Mouse (Mus musculus): ENCODE data around the gene Capn7. TPM values are rescaled to one million over a fixed set of nuclear protein-coding genes. Genes with fewer than 3 reads are reported as not detected.

Gene Capn7
- polyA plus RNA-seq, 1 experiment: 6.7 TPM

- no peak for TF ChIP-seq MAX (IDR thresholded peaks at IDR 0.05)
- no peak for TF ChIP-seq USF1 (IDR thresholded peaks at IDR 0.05; ENCODE audit: low read depth)
- TF ChIP-seq CEBPB (IDR thresholded peaks at IDR 0.05; ENCODE audit: low read depth): no peak
- no peak for TF ChIP-seq MYOD1 (IDR thresholded peaks at IDR 0.05; ENCODE audit: control insufficient read depth, insufficient read length, low read depth)
- TF ChIP-seq MYOG (IDR thresholded peaks at IDR 0.05; ENCODE audit: control insufficient read depth, extremely low read depth, insufficient read length): no peak
- no peak for TF ChIP-seq FOSL1 (IDR thresholded peaks at IDR 0.05; ENCODE audit: insufficient read depth, low read length, poor library complexity, severe bottlenecking)
- no peak for TF ChIP-seq CTCF (IDR thresholded peaks at IDR 0.05; ENCODE audit: control insufficient read depth, insufficient read depth, insufficient read length)
- Histone ChIP-seq H3ac (ENCODE audit: control insufficient read depth, insufficient read length, low read depth) (no peak overlapping the region), H3K27me3 (ENCODE audit: control insufficient read depth, insufficient read depth, insufficient read length) (no peaks in the 10 kb centered on the region), H3K4me3 (ENCODE audit: insufficient read depth, poor library complexity, severe bottlenecking) (no peak overlapping the region), H3K79me3 (ENCODE audit: low read depth) (peaks cover 2% of the 10 kb centered on the region), H3K79me2 (ENCODE audit: control insufficient read depth, insufficient read depth) (peaks cover 3% of the 10 kb centered on the region), H3K36me3 (ENCODE audit: control insufficient read depth, insufficient read depth) (peaks cover 13% of the 10 kb centered on the region)
Observed at GRCm38 (mm10) chr14:31410737-31411136, 74.3 kb downstream of the Capn7 start.

- TF ChIP-seq MYOG (IDR thresholded peaks at IDR 0.05; ENCODE audit: control insufficient read depth, extremely low read depth, insufficient read length) (no peak), FOSL1 (IDR thresholded peaks at IDR 0.05; ENCODE audit: insufficient read depth, low read length, poor library complexity, severe bottlenecking) (no peak), USF1 (IDR thresholded peaks at IDR 0.05; ENCODE audit: low read depth) (no peak), MAX (IDR thresholded peaks at IDR 0.05) (no peak), CEBPB (IDR thresholded peaks at IDR 0.05; ENCODE audit: low read depth) (no peak), MYOD1 (IDR thresholded peaks at IDR 0.05; ENCODE audit: control insufficient read depth, insufficient read length, low read depth) (no peak), CTCF (IDR thresholded peaks at IDR 0.05; ENCODE audit: control insufficient read depth, insufficient read depth, insufficient read length) (no peak)
- Histone ChIP-seq H3K36me3 (ENCODE audit: control insufficient read depth, insufficient read depth) (peaks cover 13% of the 10 kb centered on the region), H3K79me2 (ENCODE audit: control insufficient read depth, insufficient read depth) (peaks cover 10% of the 10 kb centered on the region), H3ac (ENCODE audit: control insufficient read depth, insufficient read length, low read depth) (no peak overlapping the region), H3K4me3 (ENCODE audit: insufficient read depth, poor library complexity, severe bottlenecking) (no peak overlapping the region), H3K27me3 (ENCODE audit: control insufficient read depth, insufficient read depth, insufficient read length) (no peaks in the 10 kb centered on the region), H3K79me3 (ENCODE audit: low read depth) (peaks cover 2% of the 10 kb centered on the region)
Observed at GRCm38 (mm10) chr14:31412651-31413056, 76.2 kb downstream of the Capn7 start.

- Histone ChIP-seq H3K79me2 (ENCODE audit: control insufficient read depth, insufficient read depth) (peaks cover 10% of the 10 kb centered on the region), H3K27me3 (ENCODE audit: control insufficient read depth, insufficient read depth, insufficient read length) (no peaks in the 10 kb centered on the region), H3K4me3 (ENCODE audit: insufficient read depth, poor library complexity, severe bottlenecking) (no peak overlapping the region), H3ac (ENCODE audit: control insufficient read depth, insufficient read length, low read depth) (no peak overlapping the region), H3K36me3 (ENCODE audit: control insufficient read depth, insufficient read depth) (peaks cover 13% of the 10 kb centered on the region), H3K79me3 (ENCODE audit: low read depth) (no peaks in the 10 kb centered on the region)
- no peak for TF ChIP-seq MAX (IDR thresholded peaks at IDR 0.05)
- TF ChIP-seq CTCF (IDR thresholded peaks at IDR 0.05; ENCODE audit: control insufficient read depth, insufficient read depth, insufficient read length): no peak
- no peak for TF ChIP-seq MYOG (IDR thresholded peaks at IDR 0.05; ENCODE audit: control insufficient read depth, extremely low read depth, insufficient read length)
- no peak for TF ChIP-seq USF1 (IDR thresholded peaks at IDR 0.05; ENCODE audit: low read depth)
- TF ChIP-seq MYOD1 (IDR thresholded peaks at IDR 0.05; ENCODE audit: control insufficient read depth, insufficient read length, low read depth): no peak
- no peak for TF ChIP-seq FOSL1 (IDR thresholded peaks at IDR 0.05; ENCODE audit: insufficient read depth, low read length, poor library complexity, severe bottlenecking)
- no peak for TF ChIP-seq CEBPB (IDR thresholded peaks at IDR 0.05; ENCODE audit: low read depth)
Observed at GRCm38 (mm10) chr14:31413475-31414086, 77.1 kb downstream of the Capn7 start.

- no peak overlapping the region for H3ac ChIP-seq (ENCODE audit: control insufficient read depth, insufficient read length, low read depth)
- peaks cover 13% of the 10 kb centered on the region for H3K36me3 ChIP-seq (ENCODE audit: control insufficient read depth, insufficient read depth)
- no peaks in the 10 kb centered on the region for H3K27me3 ChIP-seq (ENCODE audit: control insufficient read depth, insufficient read depth, insufficient read length)
- TF ChIP-seq MYOD1 (IDR thresholded peaks at IDR 0.05; ENCODE audit: control insufficient read depth, insufficient read length, low read depth) (no peak), CTCF (IDR thresholded peaks at IDR 0.05; ENCODE audit: control insufficient read depth, insufficient read depth, insufficient read length) (no peak), MYOG (IDR thresholded peaks at IDR 0.05; ENCODE audit: control insufficient read depth, extremely low read depth, insufficient read length) (no peak), FOSL1 (IDR thresholded peaks at IDR 0.05; ENCODE audit: insufficient read depth, low read length, poor library complexity, severe bottlenecking) (no peak), CEBPB (IDR thresholded peaks at IDR 0.05; ENCODE audit: low read depth) (no peak), MAX (IDR thresholded peaks at IDR 0.05) (no peak), USF1 (IDR thresholded peaks at IDR 0.05; ENCODE audit: low read depth) (no peak)
- H3K4me3 ChIP-seq (ENCODE audit: insufficient read depth, poor library complexity, severe bottlenecking): no peak overlapping the region
- H3K79me3 ChIP-seq (ENCODE audit: low read depth): no peaks in the 10 kb centered on the region
- peaks cover 10% of the 10 kb centered on the region for H3K79me2 ChIP-seq (ENCODE audit: control insufficient read depth, insufficient read depth)
Observed at GRCm38 (mm10) chr14:31414235-31414966, 78.0 kb downstream of the Capn7 start.

GRCm38 (mm10) chr14:31414967-31415376 lies 78.5 kb downstream of the Capn7 start:
- Histone ChIP-seq H3K36me3 (ENCODE audit: control insufficient read depth, insufficient read depth) (peaks cover 10% of the 10 kb centered on the region), H3ac (ENCODE audit: control insufficient read depth, insufficient read length, low read depth) (no peak overlapping the region), H3K4me3 (ENCODE audit: insufficient read depth, poor library complexity, severe bottlenecking) (no peak overlapping the region), H3K79me2 (ENCODE audit: control insufficient read depth, insufficient read depth) (peaks cover 10% of the 10 kb centered on the region), H3K27me3 (ENCODE audit: control insufficient read depth, insufficient read depth, insufficient read length) (no peaks in the 10 kb centered on the region), H3K79me3 (ENCODE audit: low read depth) (no peaks in the 10 kb centered on the region)
- TF ChIP-seq MYOG (IDR thresholded peaks at IDR 0.05; ENCODE audit: control insufficient read depth, extremely low read depth, insufficient read length) (no peak), MAX (IDR thresholded peaks at IDR 0.05) (no peak), CEBPB (IDR thresholded peaks at IDR 0.05; ENCODE audit: low read depth) (no peak), USF1 (IDR thresholded peaks at IDR 0.05; ENCODE audit: low read depth) (no peak), MYOD1 (IDR thresholded peaks at IDR 0.05; ENCODE audit: control insufficient read depth, insufficient read length, low read depth) (no peak), FOSL1 (IDR thresholded peaks at IDR 0.05; ENCODE audit: insufficient read depth, low read length, poor library complexity, severe bottlenecking) (no peak), CTCF (IDR thresholded peaks at IDR 0.05; ENCODE audit: control insufficient read depth, insufficient read depth, insufficient read length) (no peak)
